Mouse (Mus musculus) liver, embryonic 14.5 days (tissue): ENCODE data around the gene Dock4.

Experiments used
- CTCF ChIP-seq: IDR thresholded peaks from 2 replicates; pipeline ENCODE4 v1.5.1; 2016; ENCODE audit warnings: antibody characterized with exemption, low read depth, control low read depth
- EP300 ChIP-seq: IDR thresholded peaks from 2 replicates; pipeline ENCODE4 v1.6.1; 2016; ENCODE audit warnings: antibody characterized with exemption, low read depth

DNA sequence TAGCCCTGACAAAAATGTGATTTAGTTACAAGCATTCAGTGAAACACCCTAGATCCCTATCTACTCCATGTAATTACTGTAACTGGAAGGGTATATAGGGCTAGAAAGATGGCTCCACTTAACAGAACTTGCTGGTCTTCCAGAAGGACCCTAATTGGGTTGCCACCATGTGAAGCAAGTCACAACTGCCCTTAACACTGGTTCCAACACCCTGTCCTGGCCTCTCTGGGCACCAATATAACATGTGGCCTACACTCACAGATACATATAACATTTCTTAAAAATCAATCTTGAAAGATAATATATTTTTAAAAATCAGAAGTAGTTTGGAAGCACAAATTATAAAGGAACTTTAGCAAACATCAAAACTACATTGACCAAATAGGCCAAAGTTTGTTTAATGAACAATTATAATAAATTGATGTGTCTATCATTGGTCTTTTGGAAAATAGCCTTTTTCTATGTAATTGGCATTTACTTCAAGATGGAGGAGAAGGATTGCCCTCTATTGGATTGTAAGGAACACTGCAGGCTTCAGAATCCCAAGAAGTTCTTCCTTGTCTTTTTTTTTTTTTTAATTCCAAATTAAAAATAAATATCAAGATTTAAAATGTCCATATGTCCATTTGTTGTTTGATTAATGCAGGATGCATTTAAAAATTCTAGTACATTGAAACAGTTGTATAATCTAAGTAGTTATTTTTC, 369.1 kb downstream of the Dock4 start:
- TF ChIP-seq EP300 (no peak), CTCF (peak; percentile 23; the same call in 1 of the 2 replicates)
